Mouse (Mus musculus) embryonic facial prominence, embryonic 13.5 days (tissue): ENCODE results near the gene Elavl1. TPM values are rescaled to one million over a fixed set of nuclear protein-coding genes. Genes with fewer than 3 reads are reported as not detected.
A peak's percentile ranks its signal among the peaks of the same experiment; 100 is the strongest.
"Not testable (repeated sequence)": the region's sequence is repeated elsewhere in the genome, so short reads cannot be mapped to it uniquely, and the experiment has no call there.

Source experiments
- ATAC-seq: fragments of 200-750 bp; cut with Nextera tagmentation; 2 replicates; pipeline ENCODE4 v1.8.0; 2017; ENCODE audit warnings: low read depth; ENCODE audit not compliant: insufficient number of reproducible peaks, insufficient read depth, low FRiP score, low TSS enrichment
- H3K27ac ChIP-seq: fragments of 300-500 bp; sonication (generic); 2 replicates; pipeline ENCODE4 v1.5.1; 2015; ENCODE audit warnings: moderate library complexity, mild to moderate bottlenecking, inconsistent platforms
- H3K27me3 ChIP-seq: fragments of 300-500 bp; sonication (generic); 2 replicates; pipeline ENCODE4 v1.6.1; 2015; ENCODE audit warnings: mild to moderate bottlenecking, inconsistent platforms
- H3K36me3 ChIP-seq: fragments of 300-500 bp; sonication (generic); 2 replicates; pipeline ENCODE4 v1.6.1; 2015; ENCODE audit warnings: mild to moderate bottlenecking, inconsistent platforms
- H3K4me1 ChIP-seq: fragments of 300-500 bp; sonication (generic); 2 replicates; pipeline ENCODE4 v1.6.1; 2015; ENCODE audit warnings: inconsistent platforms
- H3K4me2 ChIP-seq: fragments of 300-500 bp; sonication (generic); 2 replicates; pipeline ENCODE4 v1.6.1; 2015; ENCODE audit warnings: moderate library complexity, mild to moderate bottlenecking, inconsistent platforms
- H3K4me3 ChIP-seq: fragments of 300-500 bp; sonication (generic); 2 replicates; pipeline ENCODE4 v1.5.1; 2015; ENCODE audit warnings: mild to moderate bottlenecking, inconsistent platforms
- H3K9ac ChIP-seq: fragments of 300-500 bp; sonication (generic); 2 replicates; pipeline ENCODE4 v1.6.1; 2015; ENCODE audit warnings: mild to moderate bottlenecking, inconsistent platforms
- H3K9me3 ChIP-seq: fragments of 300-500 bp; sonication (generic); 2 replicates; pipeline ENCODE4 v1.6.1; 2016; ENCODE audit warnings: inconsistent platforms
- whole genome bisulfite sequencing: fragments of 180-500 bp; shearing (Covaris S2); methylation state at CpG from one replicate; pipeline ENCODE4 v1.1.7; 2015; ENCODE audit warnings: mixed read lengths; 5-methylcytosine and 5-hydroxymethylcytosine counted together
- polyA plus RNA-seq: library from polyadenylated mRNA; unstranded; fragments of >200 nt; fragmentation: Nextera tagmentation; extraction: Ambion mirVana; gene quantifications from 2 replicates; pipeline ENCODE4 v1.2.1, GENCODE M21; 2015

The Elavl1 gene
- polyA plus RNA-seq, 1 experiment from 2014 or later, result 263 TPM

GRCm38 (mm10) chr8:4256911-4257310 lies 68.3 kb downstream of the Elavl1 start:
- peaks cover 43% of the 10 kb centered on the region for H3K4me1 ChIP-seq
- 50% methylated on average over 4 of the region's 4 CpGs for WGBS
- H3K4me3 ChIP-seq, result peak overlapping the region; percentile 84; the same call in 1 of the 2 replicates
- no peaks in the 10 kb centered on the region for H3K27me3 ChIP-seq
- no peaks in the 10 kb centered on the region for H3K9me3 ChIP-seq
- H3K36me3 ChIP-seq, result peaks cover 55% of the 10 kb centered on the region
- peak overlapping the region; percentile 66 for H3K4me2 ChIP-seq
- peak overlapping the region; percentile 91 for H3K9ac ChIP-seq
- no peak for ATAC-seq
- no peak overlapping the region; the same call in 1 of the 2 replicates for H3K27ac ChIP-seq

- Histone ChIP-seq H3K4me1 (peaks cover 47% of the 10 kb centered on the region), H3K36me3 (peaks cover 41% of the 10 kb centered on the region)
- not testable (repeated sequence) for H3K9me3 ChIP-seq, H3K4me2 ChIP-seq, H3K4me3 ChIP-seq, ATAC-seq, H3K9ac ChIP-seq, H3K27ac ChIP-seq, H3K27me3 ChIP-seq
- WGBS, result 80% methylated on average over 7 of the region's 7 CpGs
Observed at GRCm38 (mm10) chr8:4255471-4255870, 69.7 kb downstream of the Elavl1 start.

- ATAC-seq, result no peak
- WGBS, result 67% methylated on average over 6 of the region's 6 CpGs
- Histone ChIP-seq H3K36me3 (peaks cover 46% of the 10 kb centered on the region), H3K27me3 (no peaks in the 10 kb centered on the region), H3K27ac (peak overlapping the region; percentile 95; the same call in 1 of the 2 replicates), H3K4me2 (peak overlapping the region; percentile 76), H3K9me3 (no peaks in the 10 kb centered on the region), H3K4me1 (peaks cover 45% of the 10 kb centered on the region), H3K4me3 (peak overlapping the region; percentile 79), H3K9ac (peak overlapping the region; percentile 49)
Observed at GRCm38 (mm10) chr8:4254001-4254400, 71.2 kb downstream of the Elavl1 start.

- Histone ChIP-seq H3K4me1 (peaks cover 52% of the 10 kb centered on the region), H3K9ac (peak within 1 kb of the TSS; percentile 89), H3K4me2 (peak within 1 kb of the TSS; percentile 76), H3K27ac (peak within 1 kb of the TSS; percentile 95), H3K27me3 (no peaks in the 10 kb centered on the region; the same call in 1 of the 2 replicates), H3K36me3 (peaks cover 53% of the 10 kb centered on the region), H3K4me3 (peak within 1 kb of the TSS; percentile 79), H3K9me3 (no peaks in the 10 kb centered on the region)
- ATAC-seq, result peak; percentile 87
- WGBS, result under 1% methylated on average over 69 of the region's 69 CpGs
Observed at GRCm38 (mm10) chr8:4252934-4253841, 72.0 kb downstream of the Elavl1 start, which contains the start of gene Snapc2. Gene Snapc2 (plus strand): TSS chr8:4253080.

GRCm38 (mm10) chr8:4252116-4252760 lies 73.0 kb downstream of the Elavl1 start:
- Histone ChIP-seq H3K9ac (peak overlapping the region; percentile 89), H3K4me1 (peaks cover 45% of the 10 kb centered on the region), H3K27me3 (no peaks in the 10 kb centered on the region; the same call in 1 of the 2 replicates), H3K9me3 (no peaks in the 10 kb centered on the region), H3K27ac (peak overlapping the region; percentile 95; the same call in 1 of the 2 replicates), H3K36me3 (peaks cover 61% of the 10 kb centered on the region), H3K4me2 (peak overlapping the region; percentile 76), H3K4me3 (peak overlapping the region; percentile 79)
- no peak for ATAC-seq
- 47% methylated on average over 8 of the region's 8 CpGs for WGBS

GRCm38 (mm10) chr8:4250306-4250970 lies 74.8 kb downstream of the Elavl1 start:
- H3K36me3 ChIP-seq, result peaks cover 61% of the 10 kb centered on the region
- H3K27me3 ChIP-seq, result no peaks in the 10 kb centered on the region; the same call in 1 of the 2 replicates

GRCm38 (mm10) chr8:4249213-4249612 lies 76.0 kb downstream of the Elavl1 start:
- Histone ChIP-seq H3K27ac (no peak overlapping the region), H3K27me3 (no peaks in the 10 kb centered on the region; the same call in 1 of the 2 replicates), H3K4me3 (no peak overlapping the region), H3K9me3 (no peaks in the 10 kb centered on the region), H3K36me3 (peaks cover 61% of the 10 kb centered on the region), H3K4me2 (no peak overlapping the region), H3K4me1 (peaks cover 34% of the 10 kb centered on the region), H3K9ac (peak overlapping the region; percentile 55)
- no peak for ATAC-seq
- 23% methylated on average over 29 of the region's 29 CpGs for WGBS

More at GRCm38 (mm10) chr8:4250306-4250970, 74.8 kb downstream of the Elavl1 start:
- Histone ChIP-seq H3K9ac (no peak overlapping the region), H3K4me3 (no peak overlapping the region), H3K27ac (no peak overlapping the region), H3K9me3 (no peaks in the 10 kb centered on the region), H3K4me1 (peaks cover 37% of the 10 kb centered on the region), H3K4me2 (no peak overlapping the region)
- WGBS, result 34% methylated on average over 26 of the region's 26 CpGs
- no peak for ATAC-seq

GRCm38 (mm10) chr8:4247951-4248540 lies 77.2 kb downstream of the Elavl1 start, which contains the start of gene Tgfbr3l:
Gene Tgfbr3l (plus strand): TSS chr8:4248214.
- WGBS, result 86% methylated on average over 15 of the region's 15 CpGs
- Histone ChIP-seq H3K27me3 (no peaks in the 10 kb centered on the region; the same call in 1 of the 2 replicates), H3K4me3 (no peak within 1 kb of the TSS), H3K9ac (peak within 1 kb of the TSS; percentile 55), H3K36me3 (peaks cover 72% of the 10 kb centered on the region), H3K4me1 (peaks cover 26% of the 10 kb centered on the region), H3K27ac (no peak within 1 kb of the TSS; the same call in 1 of the 2 replicates), H3K9me3 (no peaks in the 10 kb centered on the region), H3K4me2 (no peak within 1 kb of the TSS)
- ATAC-seq, result no peak

GRCm38 (mm10) chr8:4247241-4247640 lies 78.0 kb downstream of the Elavl1 start:
- H3K4me3 ChIP-seq, result no peak overlapping the region
- WGBS, result 92% methylated on average over 8 of the region's 8 CpGs
- no peak for ATAC-seq
- H3K27ac ChIP-seq, result no peak overlapping the region
- peaks cover 22% of the 10 kb centered on the region for H3K4me1 ChIP-seq
- H3K4me2 ChIP-seq, result no peak overlapping the region
- H3K9me3 ChIP-seq, result no peaks in the 10 kb centered on the region
- H3K36me3 ChIP-seq, result peaks cover 80% of the 10 kb centered on the region
- no peak overlapping the region for H3K9ac ChIP-seq
- no peaks in the 10 kb centered on the region; the same call in 1 of the 2 replicates for H3K27me3 ChIP-seq

- no peaks in the 10 kb centered on the region for H3K9me3 ChIP-seq
- H3K27ac ChIP-seq, result no peak overlapping the region
- H3K4me2 ChIP-seq, result no peak overlapping the region
- H3K4me1 ChIP-seq, result peaks cover 23% of the 10 kb centered on the region
- no peak overlapping the region for H3K4me3 ChIP-seq
- no peaks in the 10 kb centered on the region; the same call in 1 of the 2 replicates for H3K27me3 ChIP-seq
- H3K36me3 ChIP-seq, result peaks cover 87% of the 10 kb centered on the region
- 92% methylated on average over 13 of the region's 13 CpGs for WGBS
- no peak overlapping the region for H3K9ac ChIP-seq
- no peak for ATAC-seq
Observed at GRCm38 (mm10) chr8:4245737-4246136, 79.5 kb downstream of the Elavl1 start.
